Mouse (Mus musculus): ENCODE results near the gene Olfr638. TPM values are rescaled to one million over a fixed set of nuclear protein-coding genes. Genes with fewer than 3 reads are reported as not detected.
"Not testable (repeated sequence)": the region's sequence is repeated elsewhere in the genome, so short reads cannot be mapped to it uniquely, and the experiment has no call there.

The Olfr638 gene
- total RNA-seq (2021): not detected
- long read RNA-seq, experiment 1: 0 reads
- long read RNA-seq, experiment 2: 0 reads

- no peak for DNase-seq
Measured at GRCm38 (mm10) chr7:103998446-103998845, at the start of gene Olfr638. TSS of gene Olfr638 (plus strand) at chr7:103998746.

- DNase-seq: not testable (repeated sequence)
Measured at GRCm38 (mm10) chr7:103966873-103967272, 31.7 kb upstream of the Olfr638 start.

GRCm38 (mm10) chr7:103970852-103971251 lies 27.7 kb upstream of the Olfr638 start, which contains the start of gene Olfr635:
TSS of gene Olfr635 (plus strand) at chr7:103971152.
- no peak for DNase-seq

GRCm38 (mm10) chr7:103971782-103972181 lies 26.8 kb upstream of the Olfr638 start:
- DNase-seq: no peak

GRCm38 (mm10) chr7:103999124-103999523 lies 578 bp downstream of the Olfr638 start:
- DNase-seq: no peak

GRCm38 (mm10) chr7:104017203-104017602 lies 18.7 kb downstream of the Olfr638 start, which contains the start of gene Olfr639:
TSS of gene Olfr639 (minus strand) at chr7:104017303.
- no peak for DNase-seq

GRCm38 (mm10) chr7:104018953-104019352 lies 20.4 kb downstream of the Olfr638 start:
- no peak for DNase-seq

GRCm38 (mm10) chr7:104021651-104022050 lies 23.1 kb downstream of the Olfr638 start:
- DNase-seq: no peak

GRCm38 (mm10) chr7:104025473-104025872 lies 26.9 kb downstream of the Olfr638 start, which contains the start of gene Olfr640:
TSS of gene Olfr640 (minus strand) at chr7:104025573.
- DNase-seq: no peak

- DNase-seq: no peak
Measured at GRCm38 (mm10) chr7:104026978-104027377, 28.4 kb downstream of the Olfr638 start.

GRCm38 (mm10) chr7:104035145-104035544 lies 36.6 kb downstream of the Olfr638 start, which contains the start of gene Olfr641:
TSS of gene Olfr641 (plus strand) at chr7:104035445.
- DNase-seq: no peak

GRCm38 (mm10) chr7:104050745-104051144 lies 52.2 kb downstream of the Olfr638 start:
- DNase-seq: no peak

GRCm38 (mm10) chr7:104052566-104052965 lies 54.0 kb downstream of the Olfr638 start, which contains the start of gene Olfr642:
TSS of gene Olfr642 (minus strand) at chr7:104052666.
- no peak for DNase-seq

Other genes with a start within 250 kb of the Olfr638 start
- gene Olfr630, start 241.4 kb upstream of the Olfr638 start, total RNA-seq (2021): not detected
- not detected for gene Olfr69, start 227.2 kb upstream of the Olfr638 start, total RNA-seq (2021)
- not detected for gene Olfr68, start 219.0 kb upstream of the Olfr638 start, total RNA-seq (2021)
- gene Olfr67, start 206.9 kb upstream of the Olfr638 start, total RNA-seq (2021): not detected
- gene Hbb-bt, start 184.8 kb upstream of the Olfr638 start, total RNA-seq (2021): 100 to 1,000 TPM; 105 to 167 TPM
- gene Hbb-bs, start 170.7 kb upstream of the Olfr638 start, total RNA-seq (2021): 1,000 to 10,000 TPM in 1 of 2 experiments, 100 to 1,000 TPM in 1; 926 to 1,441 TPM
- not detected for gene Hbb-bh2, start 158.2 kb upstream of the Olfr638 start, total RNA-seq (2021)
- gene Hbb-bh1, start 155.6 kb upstream of the Olfr638 start, total RNA-seq (2021): not detected
- not detected for gene Hbb-y, start 145.5 kb upstream of the Olfr638 start, total RNA-seq (2021)
- not detected for gene Olfr66, start 112.5 kb upstream of the Olfr638 start, total RNA-seq (2021)
- not detected for gene Olfr64, start 104.3 kb upstream of the Olfr638 start, total RNA-seq (2021)
- not detected for gene Olfr65, start 95.3 kb upstream of the Olfr638 start, total RNA-seq (2021)
- not detected for gene Olfr631, start 69.9 kb upstream of the Olfr638 start, total RNA-seq (2021)
- gene Olfr632, start 64.4 kb upstream of the Olfr638 start, total RNA-seq (2021): not detected
- not detected for gene Olfr633, start 54.3 kb upstream of the Olfr638 start, total RNA-seq (2021)
- not detected for gene Olfr635, start 27.6 kb upstream of the Olfr638 start, total RNA-seq (2021)
- under 1 TPM; 0.02 to 0.05 TPM for gene Olfr639, start 18.6 kb downstream of the Olfr638 start, total RNA-seq (2021)
- not detected for gene Olfr640, start 26.8 kb downstream of the Olfr638 start, total RNA-seq (2021)
- gene Olfr641, start 36.7 kb downstream of the Olfr638 start, total RNA-seq (2021): not detected
- not detected for gene Olfr642, start 53.9 kb downstream of the Olfr638 start, total RNA-seq (2021)
- gene 4930516K23Rik, start 62.7 kb downstream of the Olfr638 start, total RNA-seq (2021): not detected
- not detected for gene Olfr644, start 73.1 kb downstream of the Olfr638 start, total RNA-seq (2021)
- gene Olfr645, start 86.7 kb downstream of the Olfr638 start, total RNA-seq (2021): not detected
- not detected for gene Olfr646, start 106.1 kb downstream of the Olfr638 start, total RNA-seq (2021)
- not detected for gene Ubqln5, start 131.1 kb downstream of the Olfr638 start, total RNA-seq (2021)
- not detected for gene Olfr643, start 138.7 kb downstream of the Olfr638 start, total RNA-seq (2021)
- not detected for gene Ubqln3, start 144.5 kb downstream of the Olfr638 start, total RNA-seq (2021)
- not detected for gene Ubqlnl, start 151.8 kb downstream of the Olfr638 start, total RNA-seq (2021)
- gene Olfm5, start 166.1 kb downstream of the Olfr638 start, total RNA-seq (2021): not detected
- not detected for gene Olfr648, start 184.6 kb downstream of the Olfr638 start, total RNA-seq (2021)
- not detected for gene Olfr649, start 197.2 kb downstream of the Olfr638 start, total RNA-seq (2021)
- under 1 TPM; 0.32 to 0.61 TPM for gene Trim6, start 220.0 kb downstream of the Olfr638 start, total RNA-seq (2021)
- 1 to 10 TPM; 1.6 to 1.9 TPM for gene Trim34a, start 245.7 kb downstream of the Olfr638 start, total RNA-seq (2021)

Measured in gastrocnemius, postnatal 10 days (tissue).